Mouse (Mus musculus) layer of hippocampus, postnatal 25 days (tissue): ENCODE measurements around the gene Zfp143. TPM values are rescaled to one million over a fixed set of nuclear protein-coding genes. Genes with fewer than 3 reads are reported as not detected.
"Not testable (repeated sequence)": the region's sequence is repeated elsewhere in the genome, so short reads cannot be mapped to it uniquely, and the experiment has no call there.

Source experiments
- DNase-seq, 2 experiments: peaks; one replicate each; pipeline ENCODE4 v3.0.0; 2022; ENCODE audit warnings: mixed read lengths in 2 of 2, low spot score in 1 of 2; ENCODE audit errors: extremely low spot score in 1 of 2
- total RNA-seq, 2 experiments: library from RNA; stranded (reverse); gene quantifications; 2 replicates each; pipeline ENCODE4 v1.2.3; 2021

Zfp143 gene
- total RNA-seq, 2 experiments from 2014 or later, result 11.1 to 12.0 TPM

DNA sequence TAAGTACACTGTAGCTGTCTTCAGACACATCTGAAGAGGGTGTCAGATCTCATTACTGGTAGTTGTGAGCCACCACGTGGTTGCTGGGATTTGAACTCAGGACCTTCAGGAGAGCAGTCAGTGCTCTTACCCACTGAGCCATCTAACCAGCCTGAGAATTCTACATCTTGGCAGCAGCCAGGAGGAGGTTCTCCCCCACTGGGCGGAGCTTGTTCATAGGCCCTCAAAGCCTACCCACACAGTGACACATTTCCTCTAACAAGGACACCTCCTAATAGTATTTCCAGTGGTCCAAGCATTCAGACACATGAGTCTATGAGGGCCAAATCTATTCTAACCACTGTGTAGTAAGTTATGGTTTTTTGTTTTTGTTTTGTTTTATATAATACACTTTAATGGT lies 67.5 kb downstream of the Zfp143 start:
- DNase-seq, result no peak

DNA sequence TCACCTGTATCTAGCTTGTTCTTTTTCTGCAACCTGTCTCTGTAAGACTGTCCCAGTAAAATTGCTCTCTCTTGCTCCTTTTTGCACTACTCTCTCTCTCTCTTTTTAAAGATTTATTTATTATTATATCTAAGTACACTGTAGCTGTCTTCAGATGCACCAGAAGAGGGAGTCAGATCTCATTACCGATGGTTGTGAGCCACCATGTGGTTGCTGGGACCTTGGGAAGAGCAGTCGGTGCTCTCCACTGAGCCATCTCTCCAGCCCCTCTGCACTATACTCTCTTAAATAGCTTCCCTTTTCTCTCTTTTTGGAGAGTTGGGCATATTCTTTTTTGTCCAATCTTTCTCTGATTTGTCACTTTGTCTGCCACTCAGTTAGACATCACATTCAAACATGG lies 71.3 kb downstream of the Zfp143 start:
- DNase-seq, result not testable (repeated sequence)

- no peak for DNase-seq
Measured at GRCm38 (mm10) chr7:110133988-110134387, 73.0 kb downstream of the Zfp143 start.

DNA sequence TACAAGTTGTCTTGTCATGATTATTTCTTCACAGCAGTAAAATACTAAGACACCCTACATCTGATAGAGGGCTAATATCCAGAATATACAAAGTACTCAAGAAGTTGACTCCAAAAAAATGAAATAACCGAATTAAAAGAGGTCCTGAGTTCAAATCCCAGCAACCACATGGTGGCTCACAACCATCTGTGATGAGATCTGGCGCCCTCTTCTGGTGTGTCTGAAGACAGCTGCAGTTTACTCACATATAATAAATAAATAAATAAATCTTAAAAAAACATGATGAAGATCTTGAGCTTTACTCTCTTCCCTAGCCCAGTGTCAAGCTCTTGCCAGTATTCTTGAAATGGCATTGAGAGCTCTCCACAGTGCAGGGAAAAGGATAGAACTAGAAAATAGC lies 77.5 kb downstream of the Zfp143 start:
- no peak for DNase-seq

- DNase-seq, result no peak
Measured at GRCm38 (mm10) chr7:110143863-110144262, 82.8 kb downstream of the Zfp143 start.

Other genes starting within 250 kb of the Zfp143 start
- gene Scube2, start 195.5 kb upstream of the Zfp143 start, total RNA-seq, result under 1 TPM; 0.84 to 0.94 TPM
- 100 to 1,000 TPM; 214 to 220 TPM for gene Dennd5a, start 100.7 kb upstream of the Zfp143 start, total RNA-seq
- gene Tmem41b, start 74.3 kb upstream of the Zfp143 start, total RNA-seq, result 10 to 100 TPM; 48.6 to 49.9 TPM
- gene Ipo7, start 42.9 kb upstream of the Zfp143 start, total RNA-seq, result 100 to 1,000 TPM in 1 of 2 experiments, 10 to 100 TPM in 1; 99.5 to 104 TPM
- 10 to 100 TPM; 17.0 to 20.8 TPM for gene Wee1, start 60.8 kb downstream of the Zfp143 start, total RNA-seq
- 10 to 100 TPM in 1 of 2 experiments, 1 to 10 TPM in 1; 9.3 to 12.8 TPM for gene Swap70, start 160.5 kb downstream of the Zfp143 start, total RNA-seq